8 mouse cellular contexts compared by ENCODE assay signal in genomic region chr6:147240203-147240804, GRCm38 (mm10). TPM values are rescaled to one million over a fixed set of nuclear protein-coding genes. Genes with fewer than 3 reads are reported as not detected.
DNase-seq lines count a peak whose midpoint lies in the region; ATAC-seq and TF ChIP-seq lines count a peak whose summit lies in the region.

No protein-coding gene starts in this region.

- H3K9me3 ChIP-seq in E14TG2a.4 (ENCODE audit: low read length): no peaks in the 10 kb centered on the region
- no peaks in the 10 kb centered on the region for H3K9me3 ChIP-seq in kidney, postnatal 0 days (replicated peaks; ENCODE audit: low read length)
- no peaks in the 10 kb centered on the region for H3K9me3 ChIP-seq in lung, embryonic 14.5 days (ENCODE audit: low read depth, low read length)

- no peak overlapping the region for H3K4me2 ChIP-seq in kidney, postnatal 0 days (ENCODE audit: low read length)
- no peak overlapping the region for H3K4me2 ChIP-seq in lung, embryonic 14.5 days

- H3K36me3 ChIP-seq in E14TG2a.4 (ENCODE audit: insufficient read depth, low read length): no peaks in the 10 kb centered on the region
- H3K36me3 ChIP-seq in kidney, postnatal 0 days (ENCODE audit: insufficient read depth, low read length): no peaks in the 10 kb centered on the region
- no peaks in the 10 kb centered on the region for H3K36me3 ChIP-seq in lung, embryonic 14.5 days (ENCODE audit: insufficient read depth)

- peak; percentile 14 for DNase-seq in WW6 (ENCODE audit: low read depth, low spot score)
- DNase-seq in gastrocnemius, postnatal 4 days (ENCODE audit: low spot score in 2 of 2): peak; percentile 28 to 58
- peak; percentile 81 for DNase-seq in kidney, postnatal 0 days (ENCODE audit: low spot score)
- DNase-seq in lung, embryonic 14.5 days: peak; percentile 83
- DNase-seq in ovary, adult 18-20 months (ENCODE audit: low spot score): peak; percentile 19
- DNase-seq in spleen, postnatal 4 days (ENCODE audit: low spot score in 2 of 2): no peak

- no peak overlapping the region for H3K9ac ChIP-seq in kidney, postnatal 0 days (ENCODE audit: low read depth, low read length)
- H3K9ac ChIP-seq in lung, embryonic 14.5 days: no peak overlapping the region

- 0 out of 2 replicates have a peak, but pooled peaks cover 3% of the 10 kb centered on the region for H3K27me3 ChIP-seq in E14TG2a.4 (ENCODE audit: insufficient read depth, low read length)
- no peaks in the 10 kb centered on the region for H3K27me3 ChIP-seq in kidney, postnatal 0 days (ENCODE audit: insufficient read depth, low read length)
- no peaks in the 10 kb centered on the region for H3K27me3 ChIP-seq in lung, embryonic 14.5 days (ENCODE audit: insufficient read depth, low read length)

- no peak overlapping the region for H3K27ac ChIP-seq in kidney, postnatal 0 days
- H3K27ac ChIP-seq in lung, embryonic 14.5 days (ENCODE audit: low read depth): no peak overlapping the region

- no peak overlapping the region for H3K4me3 ChIP-seq in E14TG2a.4 (replicated peaks; ENCODE audit: low read length)
- no peak overlapping the region for H3K4me3 ChIP-seq in kidney, postnatal 0 days (replicated peaks; ENCODE audit: low read depth, low read length)
- no peak overlapping the region for H3K4me3 ChIP-seq in lung, embryonic 14.5 days (ENCODE audit: low read depth, low read length)

- no peaks in the 10 kb centered on the region for H3K4me1 ChIP-seq in E14TG2a.4 (replicated peaks; ENCODE audit: low read depth, low read length)
- no peaks in the 10 kb centered on the region for H3K4me1 ChIP-seq in kidney, postnatal 0 days (replicated peaks; ENCODE audit: insufficient read depth, low read length)
- no peaks in the 10 kb centered on the region for H3K4me1 ChIP-seq in lung, embryonic 14.5 days (ENCODE audit: insufficient read depth)

- peak; percentile 85 for ATAC-seq in common myeloid progenitor, adult 5-6 weeks (replicated peaks; ENCODE audit: low read depth, poor library complexity, severe bottlenecking)
- ATAC-seq in kidney, postnatal 0 days (replicated peaks; ENCODE audit: low FRiP score, low read depth): no peak; the same call in 1 of the 2 replicates
- ATAC-seq in lung, embryonic 14.5 days (ENCODE audit: insufficient read depth): peak; percentile 63; the same call in 1 of the 2 replicates

- WGBS in kidney, postnatal 0 days: 9% methylated on average over 4 of the region's 4 CpGs
- whole genome bisulfite sequencing in lung, embryonic 14.5 days: 0% methylated on average over 4 of the region's 4 CpGs

- TF ChIP-seq CTCF in E14TG2a.4 (conservative IDR thresholded peaks at IDR 0.05; ENCODE audit: low read length): peak; percentile 89
- peak; percentile 79 for TF ChIP-seq CTCF in kidney, postnatal 0 days (IDR thresholded peaks at IDR 0.05; ENCODE audit: low read depth)
- peak; percentile 80 for TF ChIP-seq CTCF in lung, embryonic 14.5 days (IDR thresholded peaks at IDR 0.05; ENCODE audit: low read depth)

RNA-seq across cellular contexts. Expression of gene Pthlh, which starts 23.7 kb away (rescaled TPM):
- not detected in 2 replicates for total RNA-seq in common myeloid progenitor, adult 5-6 weeks (2017)
- total RNA-seq in gastrocnemius, postnatal 4 days (2021): 1 to 10 TPM; 1.6 to 1.8 TPM
- polyA plus RNA-seq in kidney, postnatal 0 days (2015; fragmentation: Nextera tagmentation; extraction: Ambion mirVana): 1.4 and 2.5 TPM in 2 replicates
- 12.3 and 13.1 TPM in 2 replicates for polyA plus RNA-seq in lung, embryonic 14.5 days (2014; fragmentation: Nextera tagmentation; extraction: Ambion mirVana)

Comparison
In these comparisons a context has a peak if more than half of its experiments do, and no peak if none do; other contexts are left out.
1. DNase-seq: peak in WW6 (single experiment), gastrocnemius, postnatal 4 days (2 of 2), kidney, postnatal 0 days (single experiment), lung, embryonic 14.5 days (single experiment) and ovary, adult 18-20 months (single experiment); none in spleen, postnatal 4 days (0 of 2).
2. Peak in every context shown above with its lines, with median percentiles within 50 percentile points of each other: CTCF ChIP-seq.